Mouse (Mus musculus) cortical plate, adult 2 months (tissue): Measurements from ENCODE around the gene Gsap.

Experiments used
- CTCF ChIP-seq: fragments of 200-500 bp; IDR thresholded peaks from 2 replicates; pipeline ENCODE4 v1.5.1; 2011; ENCODE audit warnings: mild to moderate bottlenecking, control low read depth, low read length; ENCODE audit not compliant: insufficient read depth; ENCODE audit errors: extremely low read depth
- POLR2A ChIP-seq: fragments of 200-500 bp; IDR thresholded peaks from 2 replicates; pipeline ENCODE4 v1.6.1; 2011; ENCODE audit warnings: mild to moderate bottlenecking, low read length, control low read depth; ENCODE audit not compliant: insufficient read depth; ENCODE audit errors: extremely low read depth

DNA sequence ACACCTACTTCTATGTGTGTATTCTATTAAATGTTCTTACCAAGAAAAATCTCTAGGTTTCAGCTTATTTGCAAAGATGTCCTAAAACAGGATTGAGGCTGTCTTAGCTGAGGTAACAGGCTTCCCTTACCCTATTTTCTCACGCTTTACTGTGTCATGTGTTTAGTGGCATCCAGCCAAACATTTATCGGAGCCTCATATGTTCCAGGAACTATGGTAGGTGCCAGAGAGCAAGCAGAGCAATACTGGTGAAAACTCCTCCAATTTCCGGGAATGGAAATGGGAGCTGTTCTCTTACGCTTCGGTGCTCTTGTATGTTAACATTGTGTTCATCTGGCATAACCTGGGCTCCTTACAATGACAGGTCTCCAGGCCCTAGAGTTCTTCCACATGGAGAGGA, 145.6 kb downstream of the Gsap start:
- TF ChIP-seq CTCF (no peak), POLR2A (no peak)
